Mouse (Mus musculus) thymus, adult 18-20 months (tissue): ENCODE measurements around the gene Ly6f.
"Not testable (repeated sequence)": the region's sequence is repeated elsewhere in the genome, so short reads cannot be mapped to it uniquely, and the experiment has no call there.

Experiments used
- DNase-seq, 2 experiments: peaks; one replicate each; pipeline ENCODE4 v3.0.0; 2022; ENCODE audit warnings: mixed read lengths in 2 of 2

Gene Ly6f

GRCm38 (mm10) chr15:75268121-75268520 is at the start of gene Ly6f:
Gene Ly6f (plus strand): TSS chr15:75268421.
- no peak for DNase-seq

- DNase-seq, result no peak
These were observed 46.3 kb upstream of the Ly6f start for GRCm38 (mm10) chr15:75221942-75222341.

DNA sequence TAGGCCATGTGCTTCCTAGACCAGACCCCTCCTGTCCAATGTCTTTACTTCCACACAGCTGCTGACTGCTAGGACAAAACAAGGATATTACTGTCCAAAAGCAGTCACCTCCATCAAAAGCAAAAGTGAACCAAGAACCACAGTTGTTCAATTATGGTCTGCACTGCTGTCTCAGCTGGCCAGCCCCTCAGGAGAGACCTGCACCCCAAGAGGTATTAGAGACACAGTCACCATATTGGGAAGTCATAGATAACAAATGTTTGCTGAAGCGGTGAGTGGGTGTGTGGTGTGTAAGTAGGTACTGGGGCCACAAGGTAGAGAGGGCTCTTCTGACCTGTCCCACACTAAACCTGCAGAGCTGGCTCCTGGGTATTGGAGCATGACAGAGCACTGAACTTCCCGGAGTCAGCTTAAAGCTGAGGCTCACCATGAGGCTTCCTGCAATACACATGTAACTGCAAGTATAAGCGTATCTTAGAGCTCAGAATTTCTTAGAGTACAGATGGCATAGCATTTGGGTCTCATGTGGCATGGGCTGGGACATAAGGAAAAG is 30.4 kb upstream of the Ly6f start:
- DNase-seq, result no peak

- no peak for DNase-seq
These were observed 27.7 kb upstream of the Ly6f start for GRCm38 (mm10) chr15:75240558-75240957.

DNA sequence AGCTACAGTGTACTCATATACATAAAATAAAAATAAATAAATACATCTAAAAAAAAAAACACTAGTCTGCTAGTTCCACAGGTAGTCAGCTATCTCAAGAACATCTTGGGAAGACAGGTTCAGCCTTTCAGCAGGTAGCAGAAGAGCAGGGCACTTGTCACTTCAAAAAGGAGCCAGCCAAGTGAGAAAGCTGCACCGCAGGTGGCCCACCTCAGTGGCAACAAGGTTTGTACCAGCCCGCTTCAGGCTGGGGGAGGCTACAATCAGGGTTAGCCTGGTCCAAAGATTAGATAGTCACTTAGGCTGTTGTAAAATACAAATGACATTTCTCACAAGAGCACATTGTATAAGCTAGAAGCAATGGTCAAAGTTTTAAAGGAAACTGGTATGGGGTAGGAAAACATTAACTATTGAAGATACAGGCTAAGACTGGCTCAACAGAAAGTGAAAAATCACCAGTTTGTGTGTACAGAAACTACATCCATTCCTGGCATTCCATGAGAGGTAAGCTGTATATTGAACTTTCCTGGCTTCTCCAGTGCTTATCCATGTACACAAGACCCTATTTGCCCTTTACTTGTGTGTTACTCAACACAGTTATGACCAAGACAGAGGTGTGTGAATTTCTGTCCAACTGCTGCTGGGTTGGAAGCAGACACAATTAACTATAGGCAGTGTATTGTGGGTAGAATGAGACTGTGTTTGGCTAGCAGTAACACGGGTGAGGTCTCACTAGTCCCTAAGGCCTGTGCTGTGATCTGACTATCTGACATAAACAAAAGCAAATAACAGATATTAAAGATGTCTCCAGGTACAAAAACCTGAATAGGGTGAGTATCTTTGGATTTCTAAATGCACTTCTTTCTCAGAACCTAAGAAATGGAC is 25.2 kb upstream of the Ly6f start:
- no peak for DNase-seq

- DNase-seq, result no peak
These were observed 13.6 kb upstream of the Ly6f start for GRCm38 (mm10) chr15:75254671-75255070.

- no peak for DNase-seq
These were observed 2.4 kb upstream of the Ly6f start for GRCm38 (mm10) chr15:75265863-75266262.

DNA sequence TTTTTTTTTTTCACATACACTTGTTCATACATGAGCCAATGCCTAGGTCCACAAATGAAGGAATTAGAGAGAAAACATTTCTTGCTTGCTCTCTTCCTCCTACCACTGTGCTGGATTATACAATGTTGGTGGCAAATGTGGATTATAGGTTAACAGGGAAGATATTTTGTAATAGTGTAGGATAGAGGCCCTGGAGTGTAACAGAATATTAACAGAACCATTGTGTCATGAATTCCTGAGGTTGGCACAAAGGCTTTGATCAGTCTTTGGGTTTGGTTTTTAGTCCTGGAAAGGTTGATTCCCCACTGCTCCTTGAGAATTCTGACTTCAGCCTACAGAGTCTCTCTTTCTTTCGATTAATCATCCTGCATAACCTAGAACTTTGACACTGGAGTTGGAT is 1.6 kb upstream of the Ly6f start:
- DNase-seq, result no peak

DNA sequence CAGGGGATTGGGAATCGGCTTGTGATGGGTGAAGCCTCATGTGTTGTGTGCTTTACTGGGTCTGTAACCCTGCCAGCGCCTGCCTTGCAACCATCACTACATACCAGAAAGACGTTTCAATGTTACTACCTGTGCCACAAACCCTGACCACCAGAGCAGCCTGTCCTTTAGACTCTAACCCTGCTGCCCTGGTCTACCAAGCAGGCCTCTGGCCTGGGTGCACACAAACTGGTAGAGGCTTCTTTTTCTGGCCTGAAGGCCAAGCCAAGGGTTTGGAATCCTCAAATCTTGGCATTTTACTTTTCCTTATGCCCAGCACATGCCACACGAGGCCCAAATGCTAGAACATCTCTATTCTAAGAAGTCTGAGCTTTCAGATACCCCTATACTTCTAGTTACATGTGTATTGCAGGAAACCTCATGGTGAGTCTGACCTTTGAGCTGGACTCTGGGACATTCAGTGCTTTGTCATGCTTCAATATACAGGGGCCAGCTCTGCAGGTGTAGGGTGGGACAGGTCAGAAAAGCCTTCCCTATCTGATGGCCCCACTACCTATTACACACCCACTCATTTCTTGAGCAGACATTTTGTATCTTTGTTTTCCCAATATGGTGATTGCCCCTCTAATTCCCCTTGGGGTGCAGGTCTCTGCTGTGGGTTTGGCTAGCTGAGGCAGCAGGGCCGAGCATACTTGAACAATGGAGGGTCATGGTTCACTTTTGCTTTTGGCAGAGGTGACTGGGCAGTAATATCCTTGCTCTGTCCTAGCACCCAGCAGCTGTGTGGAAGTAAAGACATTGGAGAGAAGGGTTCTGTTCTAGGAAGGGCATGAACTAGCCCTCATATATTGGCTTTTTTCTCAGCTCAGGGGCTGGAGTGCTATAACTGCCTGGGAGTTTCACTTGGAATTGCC is 952 bp downstream of the Ly6f start:
- DNase-seq, result no peak

GRCm38 (mm10) chr15:75270169-75270568 is 1.9 kb downstream of the Ly6f start:
- DNase-seq, result no peak

DNA sequence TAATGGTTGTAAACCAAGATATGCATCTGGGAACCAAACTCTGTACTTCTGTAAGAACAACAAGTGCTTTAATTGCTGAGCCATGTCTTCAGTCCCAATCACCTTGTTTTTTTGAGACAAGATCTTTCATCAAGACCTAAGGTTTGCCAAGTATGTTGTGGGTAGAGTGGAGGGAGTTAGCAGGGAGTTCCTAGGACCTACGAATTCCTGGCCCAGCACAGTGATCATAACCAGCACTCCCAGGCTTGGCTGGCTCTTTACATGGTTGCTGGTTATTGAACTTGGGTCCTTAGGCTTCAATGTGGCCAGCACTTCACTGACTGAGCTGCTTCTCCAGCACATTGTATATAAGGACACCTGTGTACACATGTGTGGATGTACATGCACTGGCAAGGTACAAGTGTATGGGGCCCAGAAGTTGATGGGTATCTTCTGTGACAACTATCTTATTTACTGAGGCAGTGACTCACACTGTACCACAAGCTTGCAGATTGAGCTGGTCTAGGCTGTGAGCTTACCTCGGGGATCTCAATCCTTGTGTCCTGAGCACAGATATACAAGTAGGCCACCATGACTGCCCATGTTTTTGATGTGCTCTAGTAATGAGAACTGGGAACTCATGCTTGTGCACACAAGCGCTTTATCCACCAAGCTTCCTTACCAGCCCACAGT is 2.6 kb downstream of the Ly6f start:
- DNase-seq, result no peak

- no peak for DNase-seq
These were observed 3.2 kb downstream of the Ly6f start for GRCm38 (mm10) chr15:75271426-75271825.

DNA sequence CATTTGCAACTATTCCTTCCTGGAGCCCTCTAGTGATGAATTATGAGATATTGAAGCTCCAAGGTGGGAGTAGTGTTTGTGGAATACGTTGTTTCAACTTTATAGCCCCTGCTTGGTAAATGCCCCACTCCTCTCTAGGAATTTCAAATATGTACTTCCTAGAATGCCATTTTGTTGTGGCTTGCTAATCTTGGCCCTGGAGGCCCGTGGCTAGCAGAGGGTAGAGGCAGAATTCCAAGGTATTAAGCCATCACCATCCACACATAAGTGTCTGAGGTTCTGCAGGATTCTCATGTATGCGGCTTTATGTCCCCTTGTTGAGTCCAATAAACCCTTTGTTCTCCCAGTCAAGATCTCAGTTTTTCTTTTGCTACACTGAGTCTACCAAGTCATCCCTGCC is 3.7 kb downstream of the Ly6f start:
- DNase-seq, result no peak

- DNase-seq, result not testable (repeated sequence)
These were observed 13.8 kb downstream of the Ly6f start for GRCm38 (mm10) chr15:75281991-75282390.

- DNase-seq, result not testable (repeated sequence)
These were observed 18.3 kb downstream of the Ly6f start for GRCm38 (mm10) chr15:75286512-75286911.

DNA sequence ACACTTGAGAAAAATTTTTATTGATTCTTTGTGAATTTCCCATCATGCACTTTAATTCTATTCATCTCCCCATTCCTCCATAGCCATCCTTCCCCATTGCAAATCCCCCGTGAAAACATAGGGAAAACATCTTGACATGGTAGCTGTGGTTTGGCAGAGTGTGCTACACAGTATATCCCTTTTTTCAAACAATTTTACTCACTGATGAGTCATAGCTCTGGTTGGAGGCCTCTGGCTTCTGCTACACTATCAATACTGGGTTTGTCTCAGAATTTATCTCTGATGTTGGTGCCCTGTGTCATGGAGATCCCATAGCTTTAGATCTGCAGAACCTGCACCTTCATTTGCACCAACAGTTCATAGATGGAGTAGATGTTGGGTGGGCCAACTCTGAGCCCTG is 24.2 kb downstream of the Ly6f start:
- no peak for DNase-seq

DNA sequence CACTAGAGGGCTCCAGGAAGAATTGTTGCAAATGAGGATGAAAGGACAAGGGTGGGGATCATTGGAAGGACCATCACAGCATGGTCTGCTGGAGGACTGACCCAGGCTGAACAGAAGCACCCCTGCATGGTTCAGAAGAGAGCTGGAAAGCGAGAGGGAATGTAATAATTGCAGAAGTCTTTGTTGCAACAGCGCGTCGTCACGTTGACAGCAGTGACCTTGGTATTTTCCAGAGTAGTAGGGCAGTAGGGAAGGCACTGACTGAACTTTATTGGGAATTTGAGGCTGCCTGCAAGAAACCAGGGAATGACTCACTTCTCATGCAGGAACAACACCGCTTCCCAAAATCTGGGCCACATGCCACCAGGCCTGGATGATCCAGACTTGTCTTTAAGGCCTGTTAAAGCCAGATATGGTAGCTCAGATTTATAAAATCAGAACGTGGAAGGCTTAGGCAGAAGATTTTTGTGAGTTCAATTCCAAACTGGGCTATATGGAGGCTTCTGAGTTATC is 25.7 kb downstream of the Ly6f start:
- DNase-seq, result no peak

GRCm38 (mm10) chr15:75306101-75306500 is 37.9 kb downstream of the Ly6f start:
- DNase-seq, result no peak

GRCm38 (mm10) chr15:75309186-75309585 is 41.0 kb downstream of the Ly6f start:
- no peak for DNase-seq

DNA sequence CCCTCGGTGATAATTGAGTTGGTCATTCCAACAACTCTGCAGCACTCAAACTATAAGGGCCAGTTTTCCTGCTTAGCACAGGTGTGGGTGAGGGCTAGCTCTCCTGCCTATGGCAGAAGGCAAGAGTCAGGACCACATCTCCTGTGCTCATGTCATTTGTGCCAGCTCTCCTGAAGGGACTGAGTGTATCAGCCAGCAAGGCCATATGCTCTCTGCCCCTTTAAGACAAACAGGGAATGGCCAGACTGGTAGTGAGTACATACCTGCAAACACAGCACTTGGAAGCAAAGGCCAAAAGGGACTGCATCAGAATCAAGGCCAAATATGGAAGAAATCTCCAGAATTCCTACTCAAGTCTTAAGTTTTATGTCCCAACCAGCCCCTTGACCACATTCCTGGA is 41.7 kb downstream of the Ly6f start:
- DNase-seq, result no peak

GRCm38 (mm10) chr15:75314421-75314820 is 46.2 kb downstream of the Ly6f start:
- no peak for DNase-seq

DNA sequence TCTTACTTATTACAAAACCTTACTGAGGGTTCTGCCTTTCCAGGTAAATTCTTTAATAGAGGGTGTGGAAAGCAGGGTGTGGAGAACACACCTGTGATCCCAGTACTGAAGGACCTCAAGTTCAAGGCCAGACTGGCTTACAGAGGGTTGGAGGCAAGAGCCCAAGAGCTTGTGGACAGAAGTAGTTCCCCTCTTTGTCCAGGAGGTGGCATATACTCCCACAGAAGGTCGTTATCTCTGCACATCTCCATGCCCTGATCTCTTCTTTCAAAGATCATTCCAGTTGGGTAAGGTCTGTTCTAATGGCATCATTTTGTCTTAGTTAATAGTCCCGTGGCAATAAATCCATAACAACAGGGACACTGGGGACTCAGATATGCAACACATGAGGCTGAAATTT is 49.0 kb downstream of the Ly6f start:
- DNase-seq, result no peak

- DNase-seq, result no peak
These were observed 50.4 kb downstream of the Ly6f start for GRCm38 (mm10) chr15:75318584-75318983.
